Mouse (Mus musculus): ENCODE results near the gene Zfp967. TPM values are rescaled to one million over a fixed set of nuclear protein-coding genes. Genes with fewer than 3 reads are reported as not detected.
"Not testable (repeated sequence)": the region's sequence is repeated elsewhere in the genome, so short reads cannot be mapped to it uniquely, and the experiment has no call there.

Gene Zfp967
- not detected in 2 replicates for polyA plus RNA-seq (2012; rRNA removed)

- DNase-seq (ENCODE audit: extremely low spot score in 1 of 2, low spot score in 1 of 2): not testable (repeated sequence)
These were observed at the start of gene Zfp967 for GRCm38 (mm10) chr2:176520756-176521155. TSS of gene Zfp967 (plus strand) at chr2:176521056.

GRCm38 (mm10) chr2:176486683-176487082 lies 34.2 kb upstream of the Zfp967 start, which contains the start of gene Gm14434:
TSS of gene Gm14434 (minus strand) at chr2:176486783.
- DNase-seq (ENCODE audit: extremely low spot score in 1 of 2, low spot score in 1 of 2): not testable (repeated sequence)

Other genes starting within 250 kb of the Zfp967 start
- not detected in 2 replicates for gene Gm11009, start 201.6 kb upstream of the Zfp967 start, polyA plus RNA-seq (2012; rRNA removed)
- gene Gm14435, start 97.5 kb upstream of the Zfp967 start, polyA plus RNA-seq (2012; rRNA removed): 1.0 and 3.4 TPM in 2 replicates
- 15.5 and 19.0 TPM in 2 replicates for gene Gm14434, start 34.3 kb upstream of the Zfp967 start, polyA plus RNA-seq (2012; rRNA removed)
- 15.7 and 16.8 TPM in 2 replicates for gene Gm14308, start 115.3 kb downstream of the Zfp967 start, polyA plus RNA-seq (2012; rRNA removed)
- gene Zfp973, start 149.5 kb downstream of the Zfp967 start, polyA plus RNA-seq (2012; rRNA removed): 9.2 and 9.8 TPM in 2 replicates
- gene Gm14305, start 187.3 kb downstream of the Zfp967 start, polyA plus RNA-seq (2012; rRNA removed): 39.3 and 49.9 TPM in 2 replicates